Mouse (Mus musculus): ENCODE measurements around the gene Nup107.

- TF ChIP-seq CTCF (IDR thresholded peaks at IDR 0.05; ENCODE audit: insufficient read depth, low read depth, low read length) (no peak), POLR2A (IDR thresholded peaks at IDR 0.05; ENCODE audit: insufficient read depth, low read depth, low read length) (no peak)
These were observed 7.3 kb upstream of the Nup107 start for GRCm38 (mm10) chr10:117799806-117800205.

Data from olfactory bulb, adult 2 months (tissue).